Mouse (Mus musculus) bone marrow, adult 2 months (tissue): ENCODE results near the gene Ager. TPM values are rescaled to one million over a fixed set of nuclear protein-coding genes. Genes with fewer than 3 reads are reported as not detected.

Experiments used
- H3K27ac ChIP-seq: fragments of 200-500 bp; 2 replicates; pipeline ENCODE4 v1.5.1; 2012; ENCODE audit warnings: low read depth, mild to moderate bottlenecking, control low read depth, inconsistent platforms, low read length; ENCODE audit not compliant: control insufficient read depth, poor library complexity, insufficient read depth
- H3K4me1 ChIP-seq: fragments of 200-500 bp; 2 replicates; pipeline ENCODE4 v1.6.1; 2011; ENCODE audit warnings: low read length; ENCODE audit not compliant: control insufficient read depth, insufficient read depth
- H3K4me3 ChIP-seq: fragments of 200-500 bp; replicated peaks from 2 replicates; pipeline ENCODE3; 2011; ENCODE audit warnings: mild to moderate bottlenecking, low read depth, low read length, control low read depth; ENCODE audit not compliant: control insufficient read depth
- CTCF ChIP-seq: fragments of 200-500 bp; IDR thresholded peaks from 2 replicates; pipeline ENCODE4 v1.5.1; 2011; ENCODE audit warnings: low read length, control low read depth; ENCODE audit not compliant: control insufficient read depth, insufficient read depth
- POLR2A ChIP-seq: fragments of 200-500 bp; IDR thresholded peaks from 2 replicates; pipeline ENCODE4 v1.6.1; 2011; ENCODE audit warnings: low read depth, mild to moderate bottlenecking, control low read depth, low read length, borderline replicate concordance; ENCODE audit not compliant: control insufficient read depth
- WGBS: fragments of 180-500 bp; shearing (Covaris S2); methylation state at CpG from one replicate; pipeline ENCODE4 v1.1.7; 2018; 5-methylcytosine and 5-hydroxymethylcytosine counted together
- polyA plus RNA-seq: library from polyadenylated mRNA; stranded (reverse); fragments of >200 nt; gene quantifications from 2 replicates; pipeline ENCODE4 v1.2.4, GENCODE M21; 2011; ENCODE audit warnings: low replicate concordance; ENCODE audit not compliant: missing spikeins, insufficient read depth, insufficient read length

The Ager gene
- polyA plus RNA-seq, 1 experiment, result 16.3 TPM

DNA sequence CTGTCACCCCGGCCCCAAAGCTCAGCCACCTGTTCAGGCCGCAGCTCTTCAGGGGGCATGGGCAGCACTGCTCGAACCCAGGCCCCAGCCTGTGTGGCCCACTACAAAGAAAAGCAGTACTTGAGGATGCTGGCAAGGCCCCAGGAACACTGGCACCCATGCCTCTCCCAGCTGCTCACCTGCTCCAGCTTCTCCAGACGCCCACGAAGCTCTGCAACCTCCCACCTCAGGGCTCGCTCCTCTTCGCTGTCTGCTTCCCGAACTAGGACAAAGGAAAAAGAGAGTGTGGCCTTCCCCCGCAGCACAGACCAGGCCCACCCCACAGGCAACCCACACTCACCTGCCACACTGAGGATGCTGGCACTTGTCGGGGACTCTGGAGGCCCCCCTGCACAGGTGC, 16.2 kb downstream of the Ager start:
- Histone ChIP-seq H3K27ac (no peak overlapping the region), H3K4me1 (peaks cover 2% of the 10 kb centered on the region; the same call in 1 of the 2 replicates), H3K4me3 (no peak overlapping the region)
- 84% methylated on average over 10 of the region's 10 CpGs for WGBS
- TF ChIP-seq CTCF (no peak), POLR2A (no peak)

DNA sequence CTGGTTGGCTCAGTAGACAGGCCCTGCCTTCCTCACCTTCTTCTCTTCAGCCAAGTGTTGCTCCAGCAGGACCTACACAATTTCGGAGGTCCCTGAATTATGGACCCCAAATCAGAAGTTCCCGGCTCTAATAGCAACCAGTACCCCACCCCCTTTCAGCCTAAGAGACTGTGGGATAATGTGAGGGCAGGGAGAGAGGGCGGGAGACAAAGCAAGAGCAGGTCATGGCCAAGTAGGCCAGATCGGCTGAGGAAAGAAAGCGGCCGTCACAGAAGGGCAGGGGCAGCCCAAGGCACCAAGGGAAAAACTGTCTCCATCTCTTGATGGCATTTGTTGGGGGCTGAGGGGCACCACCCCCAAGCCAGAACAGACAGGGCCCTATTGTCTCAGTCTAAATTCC, 18.2 kb downstream of the Ager start, which contains the start of gene Egfl8:
Gene Egfl8, minus strand, starts transcription at position 101 of the 400 bp plus-strand sequence.
- Histone ChIP-seq H3K4me1 (no peaks in the 10 kb centered on the region; the same call in 1 of the 2 replicates), H3K4me3 (no peak within 1 kb of the TSS), H3K27ac (no peak within 1 kb of the TSS)
- WGBS, result 79% methylated on average over 6 of the region's 6 CpGs
- no peak for TF ChIP-seq CTCF
- TF ChIP-seq POLR2A, result no peak

DNA sequence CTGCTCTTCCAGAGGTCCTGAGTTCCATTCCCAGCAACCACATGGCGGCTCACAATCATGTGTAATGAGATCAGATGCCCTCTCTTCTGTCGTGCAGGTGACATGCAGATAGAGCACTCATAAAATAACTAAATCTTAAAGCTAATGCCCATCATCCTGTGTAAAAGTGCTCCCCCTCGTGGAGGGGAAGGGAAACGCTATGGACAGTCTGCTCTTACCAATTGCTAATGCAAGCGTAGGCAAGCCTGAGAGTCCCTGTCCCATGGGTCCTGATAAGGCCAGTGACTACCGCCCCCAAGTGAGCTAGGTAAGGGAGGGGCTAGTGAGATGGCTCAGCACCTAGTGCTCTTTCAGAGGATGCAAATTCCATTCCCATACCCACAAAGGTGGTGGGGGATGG, 21.3 kb downstream of the Ager start:
- H3K27ac ChIP-seq, result no peak overlapping the region
- TF ChIP-seq CTCF (peak; percentile 75), POLR2A (no peak)
- 9% methylated on average over 6 of the region's 6 CpGs for WGBS
- H3K4me3 ChIP-seq, result no peak overlapping the region
- H3K4me1 ChIP-seq, result no peaks in the 10 kb centered on the region

- H3K4me1 ChIP-seq, result no peaks in the 10 kb centered on the region
- no peak for TF ChIP-seq CTCF
- TF ChIP-seq POLR2A, result no peak
- H3K4me3 ChIP-seq, result no peak overlapping the region
- H3K27ac ChIP-seq, result no peak overlapping the region
- WGBS, result 89% methylated on average over 8 of the region's 8 CpGs
These were observed 23.3 kb downstream of the Ager start for GRCm38 (mm10) chr17:34621006-34621405.

- TF ChIP-seq CTCF, result no peak
- TF ChIP-seq POLR2A, result no peak
- H3K4me3 ChIP-seq, result no peak overlapping the region
- no peaks in the 10 kb centered on the region for H3K4me1 ChIP-seq
- no peak overlapping the region for H3K27ac ChIP-seq
- WGBS, result 84% methylated on average over 9 of the region's 9 CpGs
These were observed 25.5 kb downstream of the Ager start for GRCm38 (mm10) chr17:34623161-34623560.

- no peak overlapping the region for H3K27ac ChIP-seq
- no peaks in the 10 kb centered on the region for H3K4me1 ChIP-seq
- WGBS, result 90% methylated on average over 3 of the region's 3 CpGs
- no peak for TF ChIP-seq CTCF
- no peak for TF ChIP-seq POLR2A
- no peak overlapping the region for H3K4me3 ChIP-seq
These were observed 27.3 kb downstream of the Ager start for GRCm38 (mm10) chr17:34624981-34625380.

GRCm38 (mm10) chr17:34626062-34626772, 28.6 kb downstream of the Ager start:
- TF ChIP-seq POLR2A (no peak), CTCF (no peak)
- no peaks in the 10 kb centered on the region; the same call in 1 of the 2 replicates for H3K4me1 ChIP-seq
- 63% methylated on average over 16 of the region's 16 CpGs for WGBS

DNA sequence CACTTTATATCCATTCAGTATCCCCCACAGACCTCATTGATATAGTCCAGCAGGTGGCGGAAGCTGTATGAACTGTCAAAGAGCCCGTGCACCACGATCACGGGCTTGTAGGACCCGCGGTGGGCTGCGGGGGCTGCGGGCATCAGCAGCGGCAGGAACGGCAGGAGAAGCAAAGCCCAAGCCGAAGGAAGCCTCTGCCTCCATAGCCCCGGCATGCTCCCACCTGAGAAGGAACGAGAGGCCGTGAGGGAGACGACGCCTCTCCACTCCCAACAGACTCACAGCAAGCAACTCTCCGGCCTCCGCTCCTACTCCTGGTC, 29.1 kb downstream of the Ager start:
- Histone ChIP-seq H3K27ac (peak overlapping the region; percentile 55), H3K4me1 (no peaks in the 10 kb centered on the region; the same call in 1 of the 2 replicates), H3K4me3 (peak overlapping the region; percentile 63)
- TF ChIP-seq CTCF (peak; percentile 40; the same call in 1 of the 2 replicates), POLR2A (no peak)
- WGBS, result under 1% methylated on average over 18 of the region's 18 CpGs

More at GRCm38 (mm10) chr17:34626062-34626772, 28.6 kb downstream of the Ager start:
- Histone ChIP-seq H3K4me3 (peak overlapping the region; percentile 63), H3K27ac (peak overlapping the region; percentile 55; the same call in 1 of the 2 replicates)
